Mouse (Mus musculus): ENCODE measurements around the gene Cep97. TPM values are rescaled to one million over a fixed set of nuclear protein-coding genes. Genes with fewer than 3 reads are reported as not detected.

The Cep97 gene
- polyA plus RNA-seq, 1 experiment, result 20.6 TPM

DNA sequence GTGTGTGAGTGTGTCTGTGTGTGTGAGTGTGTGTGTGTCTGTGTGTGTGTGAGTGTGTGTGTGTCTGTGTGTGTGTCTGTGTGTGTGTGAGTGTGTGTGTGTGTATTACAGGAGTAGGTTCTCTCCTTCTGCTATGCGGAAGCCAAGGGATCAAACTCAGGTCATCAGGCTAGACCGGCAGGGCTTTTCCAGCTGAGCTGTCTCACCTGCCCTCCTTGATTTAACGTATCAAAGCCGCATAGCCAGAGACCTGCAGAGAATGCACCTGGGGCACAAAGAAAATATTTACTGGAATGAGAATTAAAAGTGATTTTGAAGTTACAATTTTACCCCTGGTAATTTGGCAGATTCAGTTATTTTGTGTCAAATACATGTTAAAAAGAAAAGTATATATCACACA lies 82.1 kb downstream of the Cep97 start:
- H3K27ac ChIP-seq (ENCODE audit: insufficient read depth, low read length), result no peak overlapping the region
- no peak overlapping the region for H3K9ac ChIP-seq (ENCODE audit: low read depth, poor library complexity, severe bottlenecking)
- no peaks in the 10 kb centered on the region for H3K27me3 ChIP-seq (ENCODE audit: control insufficient read depth, insufficient read depth, low read length, poor library complexity, severe bottlenecking)
- H3K36me3 ChIP-seq (ENCODE audit: control insufficient read depth, insufficient read depth, low read length, poor library complexity, severe bottlenecking), result no peaks in the 10 kb centered on the region
- H3K4me3 ChIP-seq (ENCODE audit: low read depth, low read length), result no peak overlapping the region
- no peaks in the 10 kb centered on the region for H3K9me3 ChIP-seq (replicated peaks; ENCODE audit: control insufficient read depth, insufficient read depth, low read length, poor library complexity, severe bottlenecking)
- TF ChIP-seq CTCF (IDR thresholded peaks at IDR 0.05; ENCODE audit: low read depth, low read length) (no peak), EP300 (IDR thresholded peaks at IDR 0.05; ENCODE audit: insufficient read depth, low read depth, low read length) (no peak), POLR2A (IDR thresholded peaks at IDR 0.05; ENCODE audit: insufficient read depth, low read length) (no peak)
- no peaks in the 10 kb centered on the region for H3K4me1 ChIP-seq (ENCODE audit: control insufficient read depth, insufficient read depth, low read length)

DNA sequence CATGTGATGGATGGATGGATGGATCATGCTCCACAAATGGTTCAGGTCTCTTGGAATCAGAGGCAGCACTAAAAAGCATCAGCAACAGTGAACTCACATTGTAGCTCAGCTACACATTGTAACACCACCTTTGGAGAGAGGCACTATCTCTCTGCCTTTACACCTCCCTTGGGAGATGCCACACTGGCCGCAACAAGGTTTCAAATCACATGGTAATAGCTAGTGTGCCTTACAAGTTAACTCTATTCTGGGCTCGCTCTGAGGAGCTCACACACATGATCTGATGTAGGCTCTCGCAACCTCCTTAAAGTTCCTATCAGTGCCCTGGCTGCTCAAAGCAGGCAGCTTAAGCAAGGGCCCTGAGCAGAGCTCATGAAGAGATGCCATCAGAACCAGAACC lies 84.2 kb downstream of the Cep97 start:
- no peaks in the 10 kb centered on the region for H3K4me1 ChIP-seq (ENCODE audit: control insufficient read depth, insufficient read depth, low read length)
- H3K36me3 ChIP-seq (ENCODE audit: control insufficient read depth, insufficient read depth, low read length, poor library complexity, severe bottlenecking), result no peaks in the 10 kb centered on the region
- no peak for TF ChIP-seq EP300 (IDR thresholded peaks at IDR 0.05; ENCODE audit: insufficient read depth, low read depth, low read length)
- no peak for TF ChIP-seq POLR2A (IDR thresholded peaks at IDR 0.05; ENCODE audit: insufficient read depth, low read length)
- no peak for TF ChIP-seq CTCF (IDR thresholded peaks at IDR 0.05; ENCODE audit: low read depth, low read length)
- H3K9ac ChIP-seq (ENCODE audit: low read depth, poor library complexity, severe bottlenecking), result no peak overlapping the region
- H3K9me3 ChIP-seq (replicated peaks; ENCODE audit: control insufficient read depth, insufficient read depth, low read length, poor library complexity, severe bottlenecking), result no peaks in the 10 kb centered on the region
- H3K27ac ChIP-seq (ENCODE audit: insufficient read depth, low read length), result no peak overlapping the region
- no peak overlapping the region for H3K4me3 ChIP-seq (ENCODE audit: low read depth, low read length)
- no peaks in the 10 kb centered on the region for H3K27me3 ChIP-seq (ENCODE audit: control insufficient read depth, insufficient read depth, low read length, poor library complexity, severe bottlenecking)

Other genes starting within 250 kb of the Cep97 start
- gene Nfkbiz, start 96.0 kb downstream of the Cep97 start, polyA plus RNA-seq (2011; ENCODE audit: insufficient read depth, insufficient read length, low read depth, missing spikeins), result 6.0 and 6.1 TPM in 2 replicates
- 4.3 and 4.5 TPM in 2 replicates for gene Nxpe3, start 39.6 kb downstream of the Cep97 start, polyA plus RNA-seq (2011; ENCODE audit: insufficient read depth, insufficient read length, low read depth, missing spikeins)
- 1,642 and 1,799 TPM in 2 replicates for gene Rpl24, start 31.4 kb upstream of the Cep97 start, polyA plus RNA-seq (2011; ENCODE audit: insufficient read depth, insufficient read length, low read depth, missing spikeins)
- gene Zbtb11, start 39.0 kb upstream of the Cep97 start, polyA plus RNA-seq (2011; ENCODE audit: insufficient read depth, insufficient read length, low read depth, missing spikeins), result 19.6 and 20.5 TPM in 2 replicates
- gene Pcnp, start 94.9 kb upstream of the Cep97 start, polyA plus RNA-seq (2011; ENCODE audit: insufficient read depth, insufficient read length, low read depth, missing spikeins), result 248 and 256 TPM in 2 replicates
- 24.3 and 25.3 TPM in 2 replicates for gene Trmt10c, start 103.0 kb upstream of the Cep97 start, polyA plus RNA-seq (2011; ENCODE audit: insufficient read depth, insufficient read length, low read depth, missing spikeins)
- gene Senp7, start 113.5 kb upstream of the Cep97 start, polyA plus RNA-seq (2011; ENCODE audit: insufficient read depth, insufficient read length, low read depth, missing spikeins), result 18.8 and 24.4 TPM in 2 replicates

All from ES-Bruce4 (cell line).